Mouse (Mus musculus): ENCODE measurements around the gene Ssr1.
A peak's percentile ranks its signal among the peaks of the same experiment; 100 is the strongest.

Ssr1 gene

DNA sequence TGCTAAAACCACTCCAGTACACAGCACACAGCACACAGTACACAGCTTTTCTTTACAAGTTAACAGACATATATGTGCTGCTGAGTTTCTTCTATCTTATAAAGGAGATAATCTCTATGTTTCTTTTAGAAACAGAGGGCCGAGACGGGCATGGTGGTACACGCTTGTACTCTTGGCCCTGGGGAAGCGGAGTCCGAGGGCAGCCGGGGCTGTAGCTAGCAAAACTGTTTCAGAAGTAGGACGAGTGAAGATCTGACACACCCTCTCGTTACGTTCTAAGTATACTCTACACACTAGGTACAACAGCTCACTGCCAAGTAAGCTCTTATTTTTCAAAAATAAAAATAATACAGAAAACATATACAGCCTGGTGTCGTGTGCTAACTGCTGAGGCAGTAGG lies 13.7 kb downstream of the Ssr1 start:
- DNase-seq (ENCODE audit: low read depth, low spot score) = no peak

DNA sequence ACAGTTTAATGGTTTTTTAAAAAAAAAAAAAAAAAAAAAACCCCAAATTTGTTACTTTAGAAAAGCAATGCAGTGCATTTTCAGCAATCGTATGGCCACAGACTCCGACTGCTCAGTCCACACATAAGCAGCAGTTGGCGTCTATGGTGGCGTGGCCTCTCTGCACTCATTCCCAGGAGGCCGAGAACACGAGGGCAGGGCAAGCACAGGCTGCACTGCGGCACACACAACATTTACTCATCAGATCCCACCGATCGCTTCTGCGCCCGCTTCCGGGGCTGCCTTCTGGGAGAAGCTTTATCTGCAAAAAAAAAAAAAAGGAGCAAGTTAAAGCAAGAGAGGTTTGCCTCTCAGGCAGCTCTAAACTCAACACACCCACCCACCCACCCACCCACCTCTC lies 14.5 kb downstream of the Ssr1 start:
- DNase-seq (ENCODE audit: low read depth, low spot score) = no peak

DNA sequence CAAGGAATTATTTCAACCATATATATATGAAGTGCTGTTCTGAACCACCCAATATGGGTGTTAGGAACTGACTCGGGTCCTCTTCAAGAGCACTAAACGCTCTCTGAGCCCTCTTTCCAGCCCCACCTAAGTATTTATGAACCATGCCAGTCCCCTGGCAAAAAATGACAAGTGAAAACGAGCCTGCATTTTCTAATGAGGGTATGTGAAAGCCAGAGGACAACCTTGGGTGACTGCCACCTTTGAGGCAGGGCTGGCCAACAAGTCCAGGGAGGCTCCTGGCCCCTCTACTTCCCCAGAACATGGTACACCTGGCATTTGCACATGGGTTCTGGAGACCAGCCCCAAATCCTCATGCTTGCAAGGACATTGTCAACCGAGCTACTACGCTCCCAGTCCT lies 19.3 kb downstream of the Ssr1 start:
- no peak for DNase-seq (ENCODE audit: low read depth, low spot score)

DNA sequence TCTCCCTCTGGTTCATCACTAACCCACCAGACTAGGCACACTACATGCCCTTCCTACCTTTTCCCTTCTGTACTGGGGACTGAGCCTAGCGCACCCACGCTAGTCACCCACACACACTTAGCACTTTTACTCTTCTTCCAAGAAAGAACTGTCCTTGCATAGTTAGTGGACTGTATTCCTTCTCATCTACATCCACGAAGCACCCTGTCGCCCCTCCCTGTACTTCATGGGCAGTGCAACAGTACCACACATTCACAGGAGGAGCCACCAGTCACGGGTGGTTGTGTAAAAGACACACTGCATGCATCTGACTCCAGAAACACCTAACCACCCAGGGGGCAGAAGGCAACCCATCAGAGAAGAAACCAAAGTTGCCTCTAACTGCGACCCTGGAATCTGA lies 20.0 kb downstream of the Ssr1 start:
- no peak for DNase-seq (ENCODE audit: low read depth, low spot score)

DNA sequence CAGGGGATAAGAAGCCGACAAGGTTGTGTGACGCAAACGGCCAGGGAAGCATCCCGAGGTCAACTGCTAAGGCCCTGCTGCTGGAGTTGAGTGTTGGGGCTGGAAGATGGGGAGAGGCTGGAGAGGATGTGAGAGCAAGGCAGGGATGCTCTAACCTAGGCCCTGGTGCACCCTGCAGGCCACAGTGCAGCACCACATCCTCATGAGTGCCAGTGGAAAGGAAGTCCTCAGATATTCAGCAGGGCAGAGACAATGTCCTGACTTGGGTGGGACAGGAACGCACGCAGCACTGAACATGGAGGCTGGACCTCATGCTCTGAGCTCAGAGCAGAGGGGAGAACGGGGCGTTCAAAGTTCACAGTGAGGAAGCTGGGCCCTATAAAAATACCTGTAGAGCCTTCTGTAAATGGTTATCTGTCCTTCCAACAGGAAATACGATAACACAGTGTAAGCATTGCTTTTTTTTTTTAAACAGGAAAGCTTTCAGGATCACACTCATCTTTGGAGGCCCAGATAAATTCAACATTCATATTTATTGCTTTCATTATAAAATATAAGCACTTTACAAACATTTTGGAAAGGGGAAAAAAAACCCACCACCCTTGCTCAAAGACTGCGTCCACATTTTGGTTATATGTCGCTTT lies 23.0 kb downstream of the Ssr1 start:
- DNase-seq (ENCODE audit: low read depth, low spot score) = no peak

DNA sequence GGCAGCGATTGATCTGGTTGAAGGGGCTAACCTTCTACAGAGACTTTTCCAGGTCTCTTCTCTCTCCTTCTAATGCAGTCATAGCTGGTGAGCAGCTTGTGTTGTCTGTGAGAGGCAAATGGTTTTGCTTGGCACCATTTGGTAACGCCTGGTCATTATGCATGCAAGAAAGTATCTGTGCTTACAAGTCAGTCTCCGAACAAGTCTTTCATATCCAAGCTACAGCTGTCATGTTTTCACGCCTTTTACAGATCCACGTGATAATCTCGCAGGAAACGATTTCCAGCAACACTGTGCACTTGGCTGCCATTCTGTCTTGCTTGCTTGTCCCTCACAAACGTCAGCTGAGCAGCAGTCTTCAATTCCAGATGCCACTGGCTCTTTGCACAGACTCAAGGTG lies 24.0 kb downstream of the Ssr1 start:
- DNase-seq (ENCODE audit: low read depth, low spot score) = no peak

DNA sequence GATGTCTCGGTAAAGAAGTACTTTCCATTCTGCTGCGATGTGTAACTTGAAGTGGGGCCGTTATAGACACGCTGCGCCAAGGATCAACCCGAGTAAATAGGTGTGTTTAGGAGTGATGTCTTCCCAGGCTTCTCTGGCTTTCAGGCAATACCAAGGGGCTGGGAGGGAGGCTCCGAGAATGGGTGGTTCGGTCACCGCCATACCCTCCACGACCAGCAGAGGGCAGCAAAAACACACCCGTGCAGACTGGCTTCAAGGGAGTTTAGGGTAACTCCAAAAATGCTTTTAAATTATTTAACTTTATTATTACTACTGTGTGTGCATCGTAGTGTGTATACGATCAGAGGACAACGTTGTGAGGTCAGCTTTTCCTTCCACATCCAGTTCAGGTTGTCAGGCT lies 24.7 kb downstream of the Ssr1 start:
- DNase-seq (ENCODE audit: low read depth, low spot score) = peak; percentile 84

DNA sequence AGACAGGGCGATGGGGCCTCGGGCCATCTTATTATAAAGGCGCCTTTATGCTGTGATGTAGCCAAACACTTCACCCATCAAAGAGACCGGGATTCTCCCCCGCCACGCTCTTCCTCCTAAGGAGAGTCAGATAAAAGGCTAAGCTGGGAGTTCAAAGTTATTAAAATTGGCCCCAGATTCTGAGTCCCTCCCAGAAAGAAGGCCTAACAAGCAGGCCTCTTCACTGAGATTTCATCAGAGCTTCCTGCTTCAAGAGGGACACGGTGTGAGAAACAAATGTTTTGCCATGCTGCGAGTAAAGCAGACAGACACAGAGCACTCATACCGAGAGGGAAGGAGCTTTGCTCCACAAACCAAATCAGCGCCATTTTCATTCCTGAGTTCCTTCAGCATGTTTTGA lies 26.5 kb downstream of the Ssr1 start:
- peak; percentile 19 for DNase-seq (ENCODE audit: low read depth, low spot score)

DNA sequence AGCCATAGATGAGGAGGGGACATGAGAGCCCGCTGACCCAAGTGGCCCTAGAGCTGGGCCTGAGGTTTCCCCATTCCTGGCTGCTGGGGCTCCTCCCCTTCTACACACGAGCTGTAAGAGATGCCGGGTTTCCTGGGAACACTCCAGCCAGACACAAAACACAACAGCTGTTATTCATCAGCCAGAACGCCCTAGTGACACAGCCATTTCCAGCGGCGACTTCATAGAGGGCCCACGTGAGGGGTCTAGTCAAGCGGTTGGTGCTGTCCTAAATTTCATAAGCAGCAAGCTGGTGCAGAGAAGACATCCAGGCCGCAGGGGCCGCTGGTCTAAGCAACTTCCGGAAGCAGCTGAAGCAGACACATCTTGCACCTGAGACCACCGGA lies 27.0 kb downstream of the Ssr1 start:
- DNase-seq (ENCODE audit: low read depth, low spot score) = peak; percentile 56

DNA sequence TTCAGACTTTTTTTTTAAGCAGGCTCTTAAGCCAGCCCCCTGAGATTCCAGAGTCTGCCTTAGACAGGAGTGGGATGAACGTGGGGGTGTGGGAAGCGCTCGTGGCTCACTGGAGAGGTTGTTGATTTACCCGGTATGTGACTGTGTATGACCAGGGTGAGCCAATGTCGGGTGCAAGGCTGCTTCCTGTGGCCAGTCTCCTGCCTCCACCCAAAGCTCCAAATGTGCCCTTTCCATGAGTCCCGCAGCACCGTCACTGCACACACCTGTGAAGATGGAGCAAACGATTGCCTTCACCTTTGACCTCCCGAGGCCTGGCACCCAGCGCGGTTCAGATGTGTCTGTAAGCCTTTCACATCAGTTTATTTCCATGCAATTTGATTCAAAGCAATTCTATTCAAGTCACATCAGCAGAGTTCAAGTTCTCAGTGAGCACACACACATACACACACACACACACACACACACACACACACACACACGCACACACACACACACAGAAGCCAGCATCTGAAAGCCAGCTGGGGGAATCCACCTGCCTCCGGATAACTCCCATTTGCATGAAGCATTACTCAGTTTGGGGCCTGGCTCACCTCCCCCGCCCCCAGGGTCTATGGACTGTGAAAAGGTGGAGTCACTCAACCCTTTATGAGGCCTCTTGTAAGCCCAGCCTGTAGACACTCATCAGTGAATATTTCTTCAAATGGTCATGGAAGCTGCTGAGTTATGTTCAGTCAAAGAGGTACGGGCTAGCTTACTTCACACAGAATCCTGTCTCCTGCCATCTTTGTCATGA lies 27.6 kb downstream of the Ssr1 start:
- no peak for DNase-seq (ENCODE audit: low read depth, low spot score)

DNA sequence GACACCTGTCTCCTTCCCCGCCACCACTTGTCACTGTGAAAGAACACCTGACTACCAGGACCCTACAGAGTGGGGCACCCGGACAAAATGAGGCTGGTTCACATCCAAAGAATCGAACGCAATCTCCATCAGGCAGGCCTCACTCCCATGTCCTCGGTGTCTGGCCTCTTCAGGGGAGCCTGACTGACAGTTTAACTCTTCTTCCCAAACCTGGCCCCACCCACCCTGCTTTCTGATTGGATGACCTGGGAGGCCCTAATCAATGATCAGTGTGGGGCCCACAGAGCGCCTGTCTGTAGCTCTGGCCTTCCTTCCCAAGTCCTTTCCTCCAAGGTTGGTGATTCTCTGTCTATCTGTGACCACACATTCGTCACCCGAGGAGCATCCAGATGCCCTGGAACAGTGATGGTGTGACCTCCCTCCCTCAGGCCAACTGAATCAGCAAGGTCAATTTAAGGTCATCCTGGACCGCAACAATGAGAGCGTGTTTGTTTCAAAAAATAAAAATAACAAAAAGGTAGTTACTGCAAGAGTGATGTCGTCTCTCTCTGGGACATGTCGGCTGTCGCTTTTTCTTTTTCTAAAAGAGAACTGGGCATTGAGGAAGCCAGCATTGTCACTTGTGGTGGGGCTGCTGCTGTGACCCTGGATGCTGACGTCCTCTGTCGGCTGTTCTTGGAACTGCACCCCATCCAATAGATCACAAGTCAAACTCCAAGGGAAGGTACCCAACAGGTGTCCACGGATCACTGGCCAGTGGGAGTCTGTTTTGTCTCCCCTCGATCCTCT lies 28.7 kb downstream of the Ssr1 start:
- DNase-seq (ENCODE audit: low read depth, low spot score) = peak; percentile 43

DNA sequence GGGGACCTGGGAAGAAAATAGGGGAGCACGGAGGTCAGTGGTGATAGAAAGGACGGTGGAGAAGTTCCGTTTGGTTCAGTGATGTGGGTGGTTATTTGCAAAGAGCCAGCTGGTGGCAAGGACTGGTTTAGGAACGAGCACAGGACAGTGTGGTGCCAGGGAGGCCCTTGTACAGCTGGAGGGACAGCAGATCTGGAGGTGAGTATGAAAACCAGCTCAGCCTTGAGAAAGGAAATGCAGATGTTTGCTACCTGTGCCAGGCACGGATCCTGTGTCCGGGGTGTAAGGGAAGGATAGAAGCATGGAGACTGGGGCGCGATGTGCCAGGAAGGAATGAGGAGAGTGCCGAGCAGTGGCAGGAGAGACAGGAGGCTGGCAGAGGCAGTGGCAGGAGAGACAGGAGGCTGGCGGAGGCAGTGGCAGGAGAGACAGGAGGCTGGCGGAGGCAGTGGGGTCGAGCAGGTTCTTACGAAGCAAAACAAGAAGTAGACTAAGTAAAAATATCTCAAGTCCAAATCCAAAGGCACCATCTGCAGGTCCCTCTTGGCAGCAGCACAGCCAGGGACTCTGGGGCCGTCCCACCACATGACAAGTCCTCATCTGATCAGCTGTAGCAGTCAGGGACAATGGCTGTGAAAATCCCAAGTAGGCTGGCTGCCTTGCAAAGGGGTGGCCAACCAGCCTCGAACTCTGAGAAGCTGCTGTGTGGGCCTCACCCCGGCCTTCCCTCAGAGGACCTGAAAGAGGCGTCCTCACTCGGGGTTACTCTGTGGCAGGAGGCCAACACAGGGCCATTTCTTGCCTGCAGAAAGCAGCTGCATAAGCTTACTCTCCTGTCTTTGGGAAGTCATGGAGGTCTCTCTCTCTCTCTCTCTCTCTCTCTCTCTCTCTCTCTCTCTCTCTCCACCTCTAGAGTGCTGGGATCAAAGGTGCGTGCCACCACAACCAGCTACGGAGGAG lies 29.6 kb downstream of the Ssr1 start:
- no peak for DNase-seq (ENCODE audit: low read depth, low spot score)

DNA sequence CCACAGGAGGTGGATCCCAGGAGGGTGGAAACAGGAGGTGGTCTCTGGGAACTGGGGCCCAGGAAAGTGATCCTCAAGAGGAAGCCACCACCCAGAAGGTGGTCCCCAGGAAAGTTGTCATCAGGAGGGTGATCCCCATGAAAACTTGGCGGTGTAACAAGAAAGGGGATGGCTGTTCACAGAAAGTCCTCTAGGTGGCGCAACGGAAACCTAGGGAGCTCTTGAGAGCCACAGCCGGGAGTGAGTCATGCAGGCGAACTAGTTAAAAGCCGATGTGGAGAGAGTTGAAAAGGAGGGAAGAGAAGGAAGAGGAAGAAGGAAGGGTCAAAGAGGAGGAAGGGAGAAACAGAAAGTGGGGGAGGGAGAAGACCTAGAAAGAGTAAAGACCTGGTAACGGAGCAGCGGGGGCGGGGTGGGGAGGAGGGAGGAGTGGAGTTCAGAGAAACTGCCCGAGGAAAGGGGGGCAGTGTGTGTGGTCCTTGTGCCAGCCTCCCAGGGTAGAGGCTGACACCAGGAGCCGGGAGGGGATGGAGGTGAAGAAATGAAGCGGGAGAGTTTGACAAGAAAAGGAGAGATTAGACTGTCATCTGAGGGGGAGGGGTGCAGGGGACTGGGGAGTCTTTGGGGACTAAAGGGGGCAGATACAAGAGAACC lies 30.5 kb downstream of the Ssr1 start:
- DNase-seq (ENCODE audit: low read depth, low spot score) = peak; percentile 89

DNA sequence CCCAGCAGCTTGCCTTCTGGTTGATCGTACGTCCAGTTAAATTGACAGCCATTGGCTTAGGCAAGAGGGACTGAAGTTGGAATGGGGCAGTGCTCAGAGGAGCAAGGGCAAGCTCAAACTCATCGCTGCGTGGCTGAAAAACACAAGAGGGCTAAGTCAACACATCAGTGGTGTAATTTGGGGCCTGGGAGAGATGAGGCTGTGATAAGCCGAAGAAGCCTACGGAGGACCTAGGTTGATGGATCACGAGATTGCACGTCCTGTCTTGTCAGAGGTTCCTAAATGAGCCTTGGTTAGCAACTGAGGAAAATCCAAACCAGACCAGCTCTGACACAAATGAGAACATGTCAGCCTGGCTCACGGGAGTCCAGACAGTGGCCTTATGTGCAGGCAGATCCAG lies 31.5 kb downstream of the Ssr1 start:
- DNase-seq (ENCODE audit: low read depth, low spot score) = no peak

DNA sequence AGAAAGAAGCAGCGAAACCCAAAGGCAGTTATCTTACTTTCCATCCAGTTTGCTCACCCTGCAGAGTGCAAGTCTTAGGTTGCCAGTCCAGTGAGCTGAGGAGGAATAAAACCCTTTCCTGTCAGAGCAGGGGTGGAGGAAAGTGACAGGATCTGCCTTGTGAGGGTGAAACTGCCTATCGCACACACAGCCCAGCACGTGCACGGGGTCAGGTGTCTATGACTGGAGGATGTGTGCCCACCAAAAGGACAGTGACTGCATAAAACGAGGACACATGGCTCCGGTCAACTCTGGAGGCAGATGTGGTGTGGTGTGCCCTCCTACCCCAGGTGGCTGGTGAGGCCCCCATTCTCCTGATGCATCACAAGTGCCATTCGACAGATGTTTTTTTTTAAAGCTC lies 34.1 kb downstream of the Ssr1 start:
- no peak for DNase-seq (ENCODE audit: low read depth, low spot score)

DNA sequence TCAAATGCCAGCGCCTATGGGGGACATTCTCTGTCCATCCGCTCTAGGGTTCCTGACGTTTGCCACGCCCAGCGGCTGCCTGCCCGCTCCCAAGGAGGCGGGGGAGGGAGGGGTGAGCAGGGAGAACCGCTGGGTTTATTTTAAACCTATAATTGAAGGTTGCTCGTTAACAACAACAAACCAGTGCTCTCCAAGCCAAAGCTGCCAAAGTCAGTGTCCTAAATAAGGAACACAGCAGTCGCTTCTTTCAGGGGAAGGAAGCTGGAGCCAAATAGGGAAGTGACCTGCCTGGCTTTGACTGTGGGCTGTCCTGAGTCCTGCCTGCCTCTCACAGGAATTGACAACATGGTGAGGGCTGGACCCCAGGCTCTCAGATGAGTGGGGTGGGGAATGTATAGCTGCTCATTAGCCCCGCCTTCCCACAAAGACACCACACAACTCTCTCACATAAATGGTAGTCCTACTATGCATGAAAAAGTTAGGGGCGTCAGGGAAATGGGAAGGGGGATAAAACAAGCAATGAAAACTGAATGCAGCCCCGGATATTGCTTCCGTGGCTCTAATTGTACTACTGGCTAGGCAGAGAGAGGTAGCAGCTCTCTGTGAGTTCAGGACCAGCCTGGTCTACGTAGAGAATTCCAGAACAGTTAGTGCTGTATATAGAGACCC lies 34.6 kb downstream of the Ssr1 start:
- no peak for DNase-seq (ENCODE audit: low read depth, low spot score)

DNA sequence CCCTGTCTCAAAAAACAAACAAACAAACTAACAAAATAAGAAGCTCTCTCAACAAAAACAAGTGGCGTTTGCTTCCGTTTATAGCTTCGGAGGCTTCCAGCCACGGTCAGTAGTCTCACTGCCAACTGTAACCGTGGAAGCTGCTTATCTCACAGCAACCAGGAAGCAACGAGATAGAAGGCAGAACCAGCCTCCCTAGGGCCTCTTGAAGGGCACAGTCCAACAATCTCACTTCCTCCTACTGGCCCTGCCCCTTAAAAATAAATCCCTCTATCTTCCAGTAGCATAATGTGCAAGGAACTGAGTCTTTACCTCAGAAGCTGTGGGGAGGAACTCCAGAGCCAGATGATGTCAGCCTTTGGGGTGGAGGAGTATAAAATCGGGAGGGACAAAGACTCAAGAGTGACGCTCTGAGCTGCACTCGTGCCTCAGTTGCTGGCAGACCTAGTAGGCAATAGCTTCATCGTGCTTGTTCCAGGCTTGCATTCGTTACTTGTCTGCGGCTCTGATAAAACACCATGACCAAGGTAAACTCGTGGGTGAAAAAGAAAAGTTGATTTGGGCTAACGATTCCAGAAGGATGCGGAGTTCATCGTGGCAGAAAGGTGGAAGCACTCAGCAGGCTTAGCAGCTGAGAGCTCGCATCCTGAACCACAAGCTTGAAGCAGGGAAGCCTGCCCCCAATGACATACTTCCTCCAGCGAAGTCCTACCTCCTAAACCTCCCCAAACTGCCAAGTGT lies 35.3 kb downstream of the Ssr1 start:
- no peak for DNase-seq (ENCODE audit: low read depth, low spot score)

DNA sequence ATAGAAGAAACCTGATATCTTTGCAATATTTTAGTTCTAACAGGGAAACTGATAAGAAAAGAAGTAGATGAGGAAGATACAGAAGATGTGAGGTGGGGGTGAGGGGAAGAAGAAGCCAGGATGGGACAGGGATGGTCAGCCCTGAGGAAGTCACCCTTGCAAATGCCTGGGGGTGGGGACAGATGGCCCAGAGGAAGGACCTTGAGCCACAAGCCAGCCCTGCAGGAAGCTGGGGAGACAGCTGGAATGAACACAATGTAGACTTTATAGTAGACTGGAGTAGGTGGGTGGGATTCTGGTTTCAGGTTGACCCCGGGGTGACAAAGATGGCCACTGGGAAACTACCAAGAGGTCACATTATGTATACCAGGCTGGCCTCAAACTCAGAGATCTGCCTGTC lies 39.7 kb downstream of the Ssr1 start:
- no peak for DNase-seq (ENCODE audit: low read depth, low spot score)

DNA sequence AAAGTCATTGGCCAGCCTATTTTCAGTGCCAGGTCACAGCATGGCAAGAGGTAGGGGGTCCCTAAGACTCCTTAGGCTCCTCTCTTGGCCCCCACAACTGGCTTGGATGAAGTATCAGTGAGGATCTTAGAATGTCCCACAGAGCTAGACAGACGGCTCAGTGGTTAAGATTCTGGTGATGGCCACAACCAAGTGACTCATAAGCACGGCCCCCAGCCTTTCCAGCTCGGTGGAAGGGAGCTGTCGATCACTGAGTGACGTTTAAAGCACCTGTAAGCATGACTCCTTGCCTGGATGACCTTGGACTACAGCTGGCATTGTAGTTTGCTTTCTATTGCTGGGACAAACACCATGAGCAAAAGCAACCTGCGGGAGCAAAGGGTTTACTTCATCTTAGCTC lies 41.0 kb downstream of the Ssr1 start:
- no peak for DNase-seq (ENCODE audit: low read depth, low spot score)

DNA sequence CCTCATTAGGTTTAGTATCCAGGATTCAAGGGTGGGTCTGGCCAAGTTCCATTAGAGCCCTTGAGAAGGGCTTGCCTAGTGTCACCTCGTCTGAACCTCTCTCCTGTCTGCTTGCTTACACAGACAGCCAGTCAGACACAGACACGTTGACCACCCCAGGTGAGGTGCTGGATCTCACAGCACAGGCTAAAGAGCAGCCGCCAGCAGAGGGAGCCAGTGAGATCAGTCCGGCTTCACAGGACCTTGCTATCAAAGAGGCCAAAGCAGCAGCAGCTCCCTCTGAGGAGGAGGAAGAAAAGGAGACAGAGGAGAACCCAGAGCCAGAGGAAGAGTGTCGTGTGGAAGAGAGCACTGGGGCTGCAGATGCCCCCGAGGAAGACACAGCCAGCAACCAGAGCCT lies 47.3 kb downstream of the Ssr1 start:
- peak; percentile 82 for DNase-seq (ENCODE audit: low read depth, low spot score)

Data from mesoderm, embryonic 11.5 days (tissue).